Mouse (Mus musculus): ENCODE results near the gene St6galnac3.

- no peak for TF ChIP-seq CTCF (IDR thresholded peaks at IDR 0.05; ENCODE audit: control insufficient read depth, insufficient read depth, insufficient read length)
- no peak for TF ChIP-seq USF1 (IDR thresholded peaks at IDR 0.05; ENCODE audit: low read depth)
- no peak for TF ChIP-seq MYOD1 (IDR thresholded peaks at IDR 0.05; ENCODE audit: control insufficient read depth, insufficient read length, low read depth)
- no peak for TF ChIP-seq MAX (IDR thresholded peaks at IDR 0.05)
- TF ChIP-seq FOSL1 (IDR thresholded peaks at IDR 0.05; ENCODE audit: insufficient read depth, low read length, poor library complexity, severe bottlenecking): no peak
- TF ChIP-seq CEBPB (IDR thresholded peaks at IDR 0.05; ENCODE audit: low read depth): no peak
Observed at GRCm38 (mm10) chr3:153690553-153690952, 34.4 kb downstream of the St6galnac3 start.
